Mouse (Mus musculus): ENCODE results near the gene Rftn2. TPM values are rescaled to one million over a fixed set of nuclear protein-coding genes. Genes with fewer than 3 reads are reported as not detected.

Rftn2 gene
- total RNA-seq, 1 experiment, result 0.40 TPM

DNA sequence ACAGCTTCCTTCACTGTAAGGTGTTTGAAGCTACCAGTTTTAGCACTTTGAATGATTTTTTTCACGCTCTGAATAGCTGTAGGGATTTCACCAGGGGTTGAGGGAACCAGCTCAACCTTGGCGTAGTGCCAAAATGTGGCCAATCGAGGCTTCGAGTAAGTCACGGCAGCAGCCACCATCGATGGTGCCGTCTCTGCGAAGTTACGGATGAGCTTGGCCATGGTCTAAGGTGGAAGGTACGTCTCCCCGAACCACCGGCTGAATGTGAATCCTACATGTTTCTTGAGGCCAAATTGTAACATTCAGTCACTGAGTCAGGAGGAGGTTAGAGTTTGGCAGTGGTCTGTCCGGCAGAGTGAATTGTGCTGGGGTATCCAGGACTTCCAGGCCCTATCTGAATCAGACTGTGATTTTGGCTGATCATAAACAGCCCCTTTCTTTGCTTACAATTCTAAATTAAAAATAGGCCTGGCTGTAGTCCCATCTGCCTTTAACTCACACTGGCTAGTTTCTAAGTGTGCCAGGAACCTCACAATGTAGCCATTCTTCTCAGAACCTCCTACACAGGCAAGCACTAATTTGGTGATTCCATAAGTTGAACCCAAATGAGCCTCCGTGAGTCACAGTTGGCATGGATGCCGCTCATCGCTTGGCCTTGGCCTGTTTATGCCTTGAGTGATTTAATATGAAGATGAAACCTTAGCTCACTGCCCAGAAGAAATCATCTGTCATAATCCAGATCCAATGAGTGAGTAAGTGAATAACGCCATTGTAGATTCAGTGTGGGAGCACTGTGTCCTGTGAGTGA is 65.5 kb downstream of the Rftn2 start:
- in situ Hi-C loops (cut with MboI; ENCODE audit: low sequenced_read_pairs in 2 of 2, unreplicated experiment in 2 of 2), result no loop called here
- no peak overlapping the region for H3K9ac ChIP-seq (ENCODE audit: insufficient read depth, low read depth, low read length, poor library complexity, severe bottlenecking)
- DNase-seq (ENCODE audit: low read depth, low spot score), result no peak

DNA sequence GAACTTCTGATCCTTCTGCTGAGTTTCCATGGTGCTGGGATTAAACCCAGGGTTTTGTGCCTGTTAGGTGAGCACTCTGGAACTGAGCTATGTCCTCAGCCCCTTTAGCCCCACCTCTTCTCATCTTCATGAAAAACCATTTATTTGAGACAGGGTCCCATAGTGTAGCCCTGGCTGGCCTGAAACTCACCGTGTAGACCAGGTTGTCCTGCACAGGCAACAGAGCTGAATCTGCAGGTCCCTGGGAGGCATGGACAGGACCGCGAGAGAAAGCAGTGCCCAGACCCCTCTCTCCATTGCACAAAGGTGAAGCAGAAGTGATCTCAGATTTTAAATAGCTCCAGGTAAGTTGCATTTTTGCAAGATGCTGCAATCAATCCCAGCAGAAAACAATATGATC is 66.4 kb downstream of the Rftn2 start:
- Histone ChIP-seq H3K4me3 (ENCODE audit: insufficient read depth in 1 of 2, low read depth in 1 of 2, low read length in 2 of 2, poor library complexity in 1 of 2, severe bottlenecking in 1 of 2) (no peak overlapping the region), H3K36me3 (ENCODE audit: control insufficient read depth, insufficient read depth, low read length, poor library complexity, severe bottlenecking) (peaks cover 2% of the 10 kb centered on the region; the same call in 1 of the 2 replicates), H3K9me3 (ENCODE audit: control insufficient read depth, insufficient read depth, low read depth, low read length) (no peaks in the 10 kb centered on the region), H3K27ac (ENCODE audit: insufficient read depth, low read depth, low read length, poor library complexity, severe bottlenecking) (no peak overlapping the region), H3K9ac (ENCODE audit: insufficient read depth, low read depth, low read length, poor library complexity, severe bottlenecking) (no peak overlapping the region), H3K4me1 (ENCODE audit: control insufficient read depth in 2 of 2, insufficient read depth in 2 of 2, low read length in 2 of 2, poor library complexity in 1 of 2) (peaks cover 0 to 10% of the 10 kb centered on the region in 2 experiments; a peak in 2 of 4 replicates)
- in situ Hi-C loops (cut with MboI; ENCODE audit: low sequenced_read_pairs in 2 of 2, unreplicated experiment in 2 of 2), result no loop called here
- no peak for DNase-seq (ENCODE audit: low read depth, low spot score)
- TF ChIP-seq HCFC1 (IDR thresholded peaks at IDR 0.05; ENCODE audit: borderline replicate concordance, insufficient read depth, low read length), result no peak
- no peak for TF ChIP-seq MAFK (IDR thresholded peaks at IDR 0.05; ENCODE audit: insufficient read depth, low read depth, low read length)
- no peak for TF ChIP-seq ZC3H11A (IDR thresholded peaks at IDR 0.05; ENCODE audit: borderline replicate concordance, low read depth, low read length)
- no peak for TF ChIP-seq ZNF384 (IDR thresholded peaks at IDR 0.05; ENCODE audit: low read depth, low read length)
- TF ChIP-seq CHD2 (IDR thresholded peaks at IDR 0.05; ENCODE audit: low read depth, low read length), result no peak

More for the DNA sequence above, 65.5 kb downstream of the Rftn2 start:
- Histone ChIP-seq H3K4me3 (ENCODE audit: insufficient read depth in 1 of 2, low read depth in 1 of 2, low read length in 2 of 2, poor library complexity in 1 of 2, severe bottlenecking in 1 of 2) (no peak overlapping the region), H3K27ac (ENCODE audit: insufficient read depth, low read depth, low read length, poor library complexity, severe bottlenecking) (no peak overlapping the region), H3K9me3 (ENCODE audit: control insufficient read depth, insufficient read depth, low read depth, low read length) (no peaks in the 10 kb centered on the region), H3K36me3 (ENCODE audit: control insufficient read depth, insufficient read depth, low read length, poor library complexity, severe bottlenecking) (peaks cover 2% of the 10 kb centered on the region; the same call in 1 of the 2 replicates), H3K4me1 (ENCODE audit: control insufficient read depth in 2 of 2, insufficient read depth in 2 of 2, low read length in 2 of 2, poor library complexity in 1 of 2) (peaks cover 0 to 10% of the 10 kb centered on the region in 2 experiments; a peak in 2 of 4 replicates)
- TF ChIP-seq ZC3H11A (IDR thresholded peaks at IDR 0.05; ENCODE audit: borderline replicate concordance, low read depth, low read length) (no peak), MAFK (IDR thresholded peaks at IDR 0.05; ENCODE audit: insufficient read depth, low read depth, low read length) (no peak), HCFC1 (IDR thresholded peaks at IDR 0.05; ENCODE audit: borderline replicate concordance, insufficient read depth, low read length) (no peak), CHD2 (IDR thresholded peaks at IDR 0.05; ENCODE audit: low read depth, low read length) (no peak)

DNA sequence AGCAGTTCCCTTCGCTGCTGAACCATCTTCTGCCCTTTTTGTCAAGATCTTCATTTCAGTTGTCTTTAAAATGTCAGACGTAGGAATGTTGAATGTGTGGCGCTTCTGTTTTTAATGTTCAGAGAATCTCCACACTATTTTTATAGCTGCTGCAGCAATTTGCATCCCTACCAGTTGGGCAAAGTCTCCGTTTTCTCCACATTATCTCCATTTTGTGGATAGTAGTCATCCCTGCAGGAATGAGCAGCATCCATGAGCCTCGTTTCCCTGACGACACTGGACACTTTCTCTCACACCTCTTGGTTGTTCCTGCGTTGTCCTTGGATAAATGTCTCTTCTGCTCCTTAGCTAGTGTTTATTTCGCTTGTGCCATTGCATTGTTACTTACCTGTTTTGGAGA is 67.8 kb downstream of the Rftn2 start:
- H3K4me1 ChIP-seq (ENCODE audit: control insufficient read depth in 2 of 2, insufficient read depth in 2 of 2, low read length in 2 of 2, poor library complexity in 1 of 2), result peaks cover 0 to 8% of the 10 kb centered on the region in 2 experiments; a peak in 2 of 4 replicates
- TF ChIP-seq HCFC1 (IDR thresholded peaks at IDR 0.05; ENCODE audit: borderline replicate concordance, insufficient read depth, low read length) (no peak), ZC3H11A (IDR thresholded peaks at IDR 0.05; ENCODE audit: borderline replicate concordance, low read depth, low read length) (no peak), CHD2 (IDR thresholded peaks at IDR 0.05; ENCODE audit: low read depth, low read length) (no peak), ZNF384 (IDR thresholded peaks at IDR 0.05; ENCODE audit: low read depth, low read length) (no peak), MAFK (IDR thresholded peaks at IDR 0.05; ENCODE audit: insufficient read depth, low read depth, low read length) (no peak)
- H3K9me3 ChIP-seq (ENCODE audit: control insufficient read depth, insufficient read depth, low read depth, low read length), result no peaks in the 10 kb centered on the region
- H3K4me3 ChIP-seq (ENCODE audit: insufficient read depth in 1 of 2, low read depth in 1 of 2, low read length in 2 of 2, poor library complexity in 1 of 2, severe bottlenecking in 1 of 2), result no peak overlapping the region
- H3K9ac ChIP-seq (ENCODE audit: insufficient read depth, low read depth, low read length, poor library complexity, severe bottlenecking), result no peak overlapping the region
- in situ Hi-C loops (cut with MboI; ENCODE audit: low sequenced_read_pairs in 2 of 2, unreplicated experiment in 2 of 2), result no loop called here
- peaks cover 2% of the 10 kb centered on the region; the same call in 1 of the 2 replicates for H3K36me3 ChIP-seq (ENCODE audit: control insufficient read depth, insufficient read depth, low read length, poor library complexity, severe bottlenecking)
- H3K27ac ChIP-seq (ENCODE audit: insufficient read depth, low read depth, low read length, poor library complexity, severe bottlenecking), result no peak overlapping the region
- DNase-seq (ENCODE audit: low read depth, low spot score), result no peak

DNA sequence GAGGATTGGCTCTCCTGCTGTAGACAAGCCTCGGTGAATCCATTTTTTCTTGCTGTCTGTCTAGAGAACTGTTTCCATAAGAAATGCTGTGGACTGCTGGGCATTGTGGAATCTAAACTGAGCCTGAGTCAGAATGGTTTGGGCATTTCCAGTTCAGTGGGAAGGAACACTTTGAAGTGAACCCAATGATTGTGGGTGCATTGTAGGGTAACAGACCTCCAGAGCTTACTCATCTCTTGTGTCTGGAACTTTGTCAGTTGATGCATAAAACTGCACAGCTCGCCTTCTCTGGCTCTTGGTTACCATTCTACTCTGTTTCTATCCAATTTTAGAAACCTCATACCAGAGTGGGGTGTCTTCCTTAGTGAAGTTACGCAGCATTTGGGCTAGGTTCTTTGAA is 68.4 kb downstream of the Rftn2 start:
- in situ Hi-C loops (cut with MboI; ENCODE audit: low sequenced_read_pairs in 2 of 2, unreplicated experiment in 2 of 2), result no loop called here
- DNase-seq (ENCODE audit: low read depth, low spot score), result no peak
- Histone ChIP-seq H3K27ac (ENCODE audit: insufficient read depth, low read depth, low read length, poor library complexity, severe bottlenecking) (no peak overlapping the region), H3K9ac (ENCODE audit: insufficient read depth, low read depth, low read length, poor library complexity, severe bottlenecking) (no peak overlapping the region), H3K4me3 (ENCODE audit: insufficient read depth in 1 of 2, low read depth in 1 of 2, low read length in 2 of 2, poor library complexity in 1 of 2, severe bottlenecking in 1 of 2) (no peak overlapping the region), H3K4me1 (ENCODE audit: control insufficient read depth in 2 of 2, insufficient read depth in 2 of 2, low read length in 2 of 2, poor library complexity in 1 of 2) (peaks cover 0 to 5% of the 10 kb centered on the region in 2 experiments; a peak in 1 of 4 replicates), H3K9me3 (ENCODE audit: control insufficient read depth, insufficient read depth, low read depth, low read length) (no peaks in the 10 kb centered on the region), H3K36me3 (ENCODE audit: control insufficient read depth, insufficient read depth, low read length, poor library complexity, severe bottlenecking) (peaks cover 2% of the 10 kb centered on the region; the same call in 1 of the 2 replicates)
- TF ChIP-seq MAFK (IDR thresholded peaks at IDR 0.05; ENCODE audit: insufficient read depth, low read depth, low read length) (no peak), HCFC1 (IDR thresholded peaks at IDR 0.05; ENCODE audit: borderline replicate concordance, insufficient read depth, low read length) (no peak), CHD2 (IDR thresholded peaks at IDR 0.05; ENCODE audit: low read depth, low read length) (no peak)

Data from ES-E14 (cell line).